Mouse (Mus musculus) MEL (cell line): ENCODE data around the gene Podnl1. TPM values are rescaled to one million over a fixed set of nuclear protein-coding genes. Genes with fewer than 3 reads are reported as not detected.

ENCODE experiments used
- DNase-seq: peaks from one replicate; pipeline ENCODE4 v3.0.0; 2011; ENCODE audit warnings: low read depth, low spot score
- H3K27ac ChIP-seq: 2 replicates; pipeline ENCODE4 v1.5.1; 2012; ENCODE audit warnings: low read depth, mild to moderate bottlenecking, control low read depth, low read length, moderate library complexity; ENCODE audit not compliant: control insufficient read depth
- H3K27me3 ChIP-seq, 2 experiments: fragments of 150-350 bp in 1 of 2; sonication (generic) in 1 of 2; 2 replicates each; pipeline ENCODE4 v1.6.1; 2012; ENCODE audit warnings: low read length in 2 of 2, mild to moderate bottlenecking in 2 of 2, improper control_type of control experiment in 1 of 2, moderate library complexity in 1 of 2; ENCODE audit not compliant: insufficient read depth in 2 of 2, control insufficient read depth in 1 of 2
- H3K36me3 ChIP-seq, 2 experiments: 2 replicates each; pipeline ENCODE4 v1.6.1; 2012 to 2014; ENCODE audit warnings: low read length in 2 of 2, improper control_type of control experiment in 1 of 2, inconsistent platforms in 1 of 2, mild to moderate bottlenecking in 1 of 2; ENCODE audit not compliant: insufficient read depth in 2 of 2, control insufficient read depth in 1 of 2
- H3K4me1 ChIP-seq, 2 experiments: fragments of 150-350 bp in 1 of 2; sonication (generic) in 1 of 2; 2 replicates each; pipeline ENCODE4 v1.6.1; 2012; ENCODE audit warnings: low read length in 2 of 2, improper control_type of control experiment in 1 of 2, mild to moderate bottlenecking in 1 of 2; ENCODE audit not compliant: insufficient read depth in 2 of 2, control insufficient read depth in 1 of 2
- H3K4me3 ChIP-seq, 2 experiments: fragments of 150-350 bp in 1 of 2; sonication (generic) in 1 of 2; 2 replicates each; pipeline ENCODE4 v1.5.1; 2012; ENCODE audit warnings: low read depth in 2 of 2, low read length in 2 of 2, mild to moderate bottlenecking in 2 of 2, moderate library complexity in 2 of 2, control low read depth in 1 of 2, improper control_type of control experiment in 1 of 2; ENCODE audit not compliant: control insufficient read depth in 1 of 2, insufficient read depth in 1 of 2
- H3K79me2 ChIP-seq: 2 replicates; pipeline ENCODE4 v1.6.1; 2012; ENCODE audit warnings: mild to moderate bottlenecking, low read length, moderate library complexity; ENCODE audit not compliant: control insufficient read depth, poor library complexity, insufficient read depth
- H3K9ac ChIP-seq: 2 replicates; pipeline ENCODE4 v1.6.1; 2012; ENCODE audit warnings: low read depth, mild to moderate bottlenecking, control low read depth, low read length, moderate library complexity; ENCODE audit not compliant: control insufficient read depth, poor library complexity, severe bottlenecking
- H3K9me3 ChIP-seq: fragments of 150-350 bp; sonication (generic); replicated peaks from 2 replicates; pipeline ENCODE4 v1.6.1; 2012; ENCODE audit warnings: mild to moderate bottlenecking, low read length, improper control_type of control experiment, moderate library complexity; ENCODE audit not compliant: insufficient read depth
- BHLHE40 ChIP-seq: IDR thresholded peaks from 2 replicates; pipeline ENCODE4 v1.6.1; 2012; ENCODE audit warnings: low read depth, mild to moderate bottlenecking, inconsistent platforms, low read length, improper control_type of control experiment, borderline replicate concordance
- CHD1 ChIP-seq: IDR thresholded peaks from 2 replicates; pipeline ENCODE4 v1.6.1; 2012; ENCODE audit warnings: low read depth, mild to moderate bottlenecking, inconsistent platforms, low read length, improper control_type of control experiment
- CHD2 ChIP-seq: IDR thresholded peaks from 2 replicates; pipeline ENCODE4 v1.6.1; 2011; ENCODE audit warnings: low read length, improper control_type of control experiment
- CTCF ChIP-seq, 3 experiments: IDR thresholded peaks in 2 of 3; conservative IDR thresholded peaks in 1 of 3; 2 replicates each; pipeline ENCODE4 v1.5.1; 2011 to 2012; ENCODE audit warnings: low read length in 3 of 3, low read depth in 2 of 3, mild to moderate bottlenecking in 2 of 3, improper control_type of control experiment in 1 of 3, inconsistent platforms in 1 of 3, mixed read lengths in 1 of 3, moderate library complexity in 1 of 3; ENCODE audit not compliant: control insufficient read depth in 1 of 3, insufficient read depth in 1 of 3, poor library complexity in 1 of 3, severe bottlenecking in 1 of 3
- E2F4 ChIP-seq: IDR thresholded peaks from 2 replicates; pipeline ENCODE4 v1.6.1; 2011; ENCODE audit warnings: low read depth, low read length, improper control_type of control experiment, borderline replicate concordance
- ELF1 ChIP-seq: IDR thresholded peaks from 2 replicates; pipeline ENCODE4 v1.6.1; 2014; ENCODE audit warnings: low read depth, mild to moderate bottlenecking, inconsistent platforms, low read length, improper control_type of control experiment, moderate library complexity
- EP300 ChIP-seq, 2 experiments: IDR thresholded peaks; 2 replicates each; pipeline ENCODE4 v1.6.1; 2011; ENCODE audit warnings: improper control_type of control experiment in 2 of 2, low read length in 2 of 2, low read depth in 1 of 2, mild to moderate bottlenecking in 1 of 2
- GATA1 ChIP-seq: IDR thresholded peaks from 2 replicates; pipeline ENCODE4 v1.6.1; 2011; ENCODE audit warnings: low read depth, low read length, improper control_type of control experiment
- HCFC1 ChIP-seq: IDR thresholded peaks from 2 replicates; pipeline ENCODE4 v1.6.1; 2012; ENCODE audit warnings: low read depth, mild to moderate bottlenecking, inconsistent platforms, low read length, improper control_type of control experiment, moderate library complexity
- JUND ChIP-seq: IDR thresholded peaks from 2 replicates; pipeline ENCODE4 v1.6.1; 2011; ENCODE audit warnings: low read depth, mild to moderate bottlenecking, improper control_type of control experiment, low read length
- MAX ChIP-seq: IDR thresholded peaks from 2 replicates; pipeline ENCODE4 v1.6.1; 2011; ENCODE audit warnings: low read length, improper control_type of control experiment
- MAZ ChIP-seq: IDR thresholded peaks from 2 replicates; pipeline ENCODE4 v1.6.1; 2012; ENCODE audit warnings: low read depth, mild to moderate bottlenecking, inconsistent platforms, low read length, improper control_type of control experiment
- MEF2A ChIP-seq: IDR thresholded peaks from 2 replicates; pipeline ENCODE4 v1.6.1; 2014; ENCODE audit warnings: low read depth, mild to moderate bottlenecking, inconsistent platforms, low read length, improper control_type of control experiment; ENCODE audit not compliant: poor library complexity, insufficient replicate concordance, severe bottlenecking; ENCODE audit errors: extremely low read depth
- MYB ChIP-seq: IDR thresholded peaks from 2 replicates; pipeline ENCODE4 v1.6.1; 2011; ENCODE audit warnings: mild to moderate bottlenecking, low read depth, low read length, improper control_type of control experiment
- NELFE ChIP-seq: IDR thresholded peaks from 2 replicates; pipeline ENCODE4 v1.6.1; 2011; ENCODE audit warnings: low read depth, low read length, improper control_type of control experiment
- POLR2AphosphoS5 ChIP-seq: IDR thresholded peaks from 2 replicates; pipeline ENCODE4 v1.6.1; 2012; ENCODE audit warnings: low read depth, borderline replicate concordance, mild to moderate bottlenecking, inconsistent platforms, low read length, moderate library complexity, mixed read lengths
- RCOR1 ChIP-seq: IDR thresholded peaks from 2 replicates; pipeline ENCODE4 v1.6.1; 2012; ENCODE audit warnings: low read depth, mild to moderate bottlenecking, inconsistent platforms, low read length, improper control_type of control experiment
- SIN3A ChIP-seq: IDR thresholded peaks from 2 replicates; pipeline ENCODE4 v1.6.1; 2012; ENCODE audit warnings: low read length, improper control_type of control experiment, inconsistent platforms
- USF1 ChIP-seq: IDR thresholded peaks from 2 replicates; pipeline ENCODE4 v1.6.1; 2014; ENCODE audit warnings: low read depth, mild to moderate bottlenecking, inconsistent platforms, low read length, improper control_type of control experiment, moderate library complexity
- USF2 ChIP-seq, 2 experiments: IDR thresholded peaks; 2 replicates each; pipeline ENCODE4 v1.6.1; 2011 to 2012; ENCODE audit warnings: improper control_type of control experiment in 2 of 2, low read length in 2 of 2, borderline replicate concordance in 1 of 2, inconsistent platforms in 1 of 2, low read depth in 1 of 2, mild to moderate bottlenecking in 1 of 2; ENCODE audit not compliant: insufficient read depth in 1 of 2
- ZKSCAN1 ChIP-seq: IDR thresholded peaks from 2 replicates; pipeline ENCODE4 v1.6.1; 2012; ENCODE audit warnings: low read depth, mild to moderate bottlenecking, inconsistent platforms, low read length, improper control_type of control experiment, moderate library complexity
- ZMIZ1 ChIP-seq: IDR thresholded peaks from 2 replicates; pipeline ENCODE4 v1.6.1; 2012; ENCODE audit warnings: low read depth, mild to moderate bottlenecking, inconsistent platforms, low read length, improper control_type of control experiment, moderate library complexity
- ZNF384 ChIP-seq: IDR thresholded peaks from 2 replicates; pipeline ENCODE4 v1.6.1; 2012; ENCODE audit warnings: low read depth, mild to moderate bottlenecking, inconsistent platforms, low read length, improper control_type of control experiment
- polyA plus RNA-seq, 2 experiments: library from polyadenylated mRNA; stranded (reverse) in 1 of 2; unstranded in 1 of 2; fragments of >175 nt in 1 of 2; fragments of >200 nt in 1 of 2; gene quantifications; 2 replicates each; pipeline versions ENCODE4 v1.2.1 to v1.2.4; 2012; ENCODE audit warnings: low replicate concordance in 2 of 2, low read depth in 1 of 2; ENCODE audit not compliant: insufficient read length in 2 of 2, insufficient read depth in 1 of 2, missing spikeins in 1 of 2
- total RNA-seq: library from RNA; depleted of rRNA; stranded (reverse); fragments of 300-350 nt; gene quantifications from 2 replicates; pipeline ENCODE4 v1.2.3, GENCODE M21; 2012

The Podnl1 gene
- total and polyA plus RNA-seq, 3 experiments, result 0.04 to 0.08 TPM; not detected in 1

GRCm38 (mm10) chr8:84148531-84148850 is 22.7 kb downstream of the Podnl1 start:
- peak overlapping the region; percentile 43; the same call in 1 of the 2 replicates for H3K9ac ChIP-seq
- peaks cover 0 to 12% of the 10 kb centered on the region in 2 experiments; a peak in 2 of 4 replicates for H3K4me1 ChIP-seq

GRCm38 (mm10) chr8:84149181-84149580 is 23.4 kb downstream of the Podnl1 start:
- TF ChIP-seq USF2 (IDR thresholded peaks at IDR 0.05; ENCODE audit: borderline replicate concordance in 1 of 2, insufficient read depth in 1 of 2, low read depth in 1 of 2, low read length in 2 of 2) (no peak), CHD1 (no peak), ZNF384 (no peak), MAX (no peak), ZMIZ1 (no peak), BHLHE40 (no peak), POLR2AphosphoS5 (no peak), CHD2 (no peak), JUND (no peak), RCOR1 (no peak), EP300 (IDR thresholded peaks at IDR 0.05; ENCODE audit: low read depth in 1 of 2, low read length in 2 of 2) (no peak), GATA1 (no peak), MYB (no peak), MEF2A (no peak), MAZ (no peak), ELF1 (no peak), HCFC1 (no peak), ZKSCAN1 (no peak), CTCF (IDR thresholded peaks at IDR 0.05 in 2 of 3, conservative IDR thresholded peaks at IDR 0.05 in 1 of 3; ENCODE audit: control insufficient read depth in 1 of 3, insufficient read depth in 1 of 3, low read depth in 2 of 3, low read length in 3 of 3, poor library complexity in 1 of 3, severe bottlenecking in 1 of 3) (no peak)
- Histone ChIP-seq H3K36me3 (peaks cover 0 to 10% of the 10 kb centered on the region in 2 experiments; a peak in 2 of 4 replicates), H3K4me1 (peaks cover 0 to 12% of the 10 kb centered on the region in 2 experiments; a peak in 2 of 4 replicates), H3K27me3 (no peaks in the 10 kb centered on the region), H3K79me2 (peaks cover 4% of the 10 kb centered on the region; the same call in 1 of the 2 replicates), H3K9me3 (no peaks in the 10 kb centered on the region), H3K9ac (no peak overlapping the region), H3K4me3 (no peak overlapping the region), H3K27ac (no peak overlapping the region)
- no peak for DNase-seq

More at GRCm38 (mm10) chr8:84148531-84148850, 22.7 kb downstream of the Podnl1 start:
- no peak for TF ChIP-seq JUND
- no peak for TF ChIP-seq MEF2A
- TF ChIP-seq NELFE, result no peak
- no peak for TF ChIP-seq USF2 (IDR thresholded peaks at IDR 0.05; ENCODE audit: borderline replicate concordance in 1 of 2, insufficient read depth in 1 of 2, low read depth in 1 of 2, low read length in 2 of 2)
- TF ChIP-seq E2F4, result no peak
- no peak for TF ChIP-seq USF1
- TF ChIP-seq SIN3A, result no peak
- H3K79me2 ChIP-seq, result peaks cover 4% of the 10 kb centered on the region; the same call in 1 of the 2 replicates
- H3K36me3 ChIP-seq, result peaks cover 0 to 10% of the 10 kb centered on the region in 2 experiments; a peak in 2 of 4 replicates
- H3K4me3 ChIP-seq, result no peak overlapping the region; a peak in 1 of 4 replicates
- no peak for DNase-seq
- H3K27me3 ChIP-seq, result no peaks in the 10 kb centered on the region
- H3K27ac ChIP-seq, result no peak overlapping the region
- no peaks in the 10 kb centered on the region for H3K9me3 ChIP-seq
